Mouse (Mus musculus): ENCODE measurements around the gene Chst10. TPM values are rescaled to one million over a fixed set of nuclear protein-coding genes. Genes with fewer than 3 reads are reported as not detected.

The Chst10 gene
- polyA plus RNA-seq (2012; rRNA removed) (0.06 and 0.07 TPM in 2 replicates), polyA plus RNA-seq (2014; fragmentation: Nextera tagmentation; extraction: Ambion mirVana) (0.09 and 0.11 TPM in 2 replicates)

- H3K27me3 ChIP-seq (ENCODE audit: control insufficient read depth, insufficient read depth, low read length) = peaks cover 12% of the 10 kb centered on the region
- no peak for TF ChIP-seq CTCF (IDR thresholded peaks at IDR 0.05; ENCODE audit: low read depth)
- TF ChIP-seq EP300 (IDR thresholded peaks at IDR 0.05; ENCODE audit: low read depth) = no peak
- no peak within 1 kb of the TSS for H3K27ac ChIP-seq
- ATAC-seq (ENCODE audit: insufficient read depth) (no peak), DNase-seq (ENCODE audit: low read depth in 3 of 3, low spot score in 3 of 3) (no peak)
- H3K36me3 ChIP-seq (replicated peaks; ENCODE audit: control insufficient read depth, insufficient read depth, low read depth) = no peaks in the 10 kb centered on the region
- 1% methylated on average over 66 of the region's 67 CpGs for WGBS (ENCODE audit: insufficient replicate concordance)
- peak within 1 kb of the TSS; percentile 51 for H3K4me2 ChIP-seq (ENCODE audit: low read depth)
- no peaks in the 10 kb centered on the region for H3K9me3 ChIP-seq (ENCODE audit: control insufficient read depth, low read length)
- no peak within 1 kb of the TSS for H3K9ac ChIP-seq (replicated peaks)
- H3K4me1 ChIP-seq (replicated peaks; ENCODE audit: control insufficient read depth in 2 of 2, insufficient read depth in 2 of 2, low read length in 1 of 2) = no peaks in the 10 kb centered on the region
- H3K4me3 ChIP-seq (ENCODE audit: insufficient read depth in 1 of 2, low read depth in 2 of 2, low read length in 2 of 2) = peak within 1 kb of the TSS; percentile 30 to 41
These were observed at the start of gene Chst10 for GRCm38 (mm10) chr1:38897431-38898248. TSS of gene Chst10 (minus strand) at chr1:38898161.

- ATAC-seq (ENCODE audit: insufficient read depth) (no peak), DNase-seq (ENCODE audit: low read depth in 3 of 3, low spot score in 3 of 3) (no peak)
- Histone ChIP-seq H3K36me3 (replicated peaks; ENCODE audit: control insufficient read depth, insufficient read depth, low read depth) (no peaks in the 10 kb centered on the region), H3K4me2 (ENCODE audit: low read depth) (no peak overlapping the region), H3K9ac (replicated peaks) (no peak overlapping the region), H3K9me3 (ENCODE audit: control insufficient read depth, low read length) (no peaks in the 10 kb centered on the region), H3K4me1 (replicated peaks; ENCODE audit: control insufficient read depth in 2 of 2, insufficient read depth in 2 of 2, low read length in 1 of 2) (no peaks in the 10 kb centered on the region), H3K4me3 (ENCODE audit: insufficient read depth in 1 of 2, low read depth in 2 of 2, low read length in 2 of 2) (no peak overlapping the region), H3K27ac (no peak overlapping the region), H3K27me3 (ENCODE audit: control insufficient read depth, insufficient read depth, low read length) (no peaks in the 10 kb centered on the region)
- 5% methylated on average over 5 of the region's 5 CpGs for WGBS (ENCODE audit: insufficient replicate concordance)
- TF ChIP-seq CTCF (IDR thresholded peaks at IDR 0.05; ENCODE audit: low read depth) (no peak), EP300 (IDR thresholded peaks at IDR 0.05; ENCODE audit: low read depth) (no peak)
These were observed 41.6 kb upstream of the Chst10 start for GRCm38 (mm10) chr1:38939608-38940007.

- Histone ChIP-seq H3K9me3 (ENCODE audit: control insufficient read depth, low read length) (no peaks in the 10 kb centered on the region), H3K4me2 (ENCODE audit: low read depth) (no peak within 1 kb of the TSS), H3K36me3 (replicated peaks; ENCODE audit: control insufficient read depth, insufficient read depth, low read depth) (no peaks in the 10 kb centered on the region), H3K27ac (no peak within 1 kb of the TSS), H3K27me3 (ENCODE audit: control insufficient read depth, insufficient read depth, low read length) (no peaks in the 10 kb centered on the region), H3K9ac (replicated peaks) (no peak within 1 kb of the TSS), H3K4me3 (ENCODE audit: insufficient read depth in 1 of 2, low read depth in 2 of 2, low read length in 2 of 2) (no peak within 1 kb of the TSS), H3K4me1 (replicated peaks; ENCODE audit: control insufficient read depth in 2 of 2, insufficient read depth in 2 of 2, low read length in 1 of 2) (no peaks in the 10 kb centered on the region)
- DNase-seq (ENCODE audit: low read depth in 3 of 3, low spot score in 3 of 3) = no peak
- 50% methylated on average over 6 of the region's 6 CpGs for WGBS (ENCODE audit: insufficient replicate concordance)
- ATAC-seq (ENCODE audit: insufficient read depth) = no peak
- TF ChIP-seq CTCF (IDR thresholded peaks at IDR 0.05; ENCODE audit: low read depth) (no peak), EP300 (IDR thresholded peaks at IDR 0.05; ENCODE audit: low read depth) (no peak)
These were observed 40.9 kb upstream of the Chst10 start, which contains the start of gene Nms for GRCm38 (mm10) chr1:38938849-38939248. TSS of gene Nms (plus strand) at chr1:38939149.

DNA sequence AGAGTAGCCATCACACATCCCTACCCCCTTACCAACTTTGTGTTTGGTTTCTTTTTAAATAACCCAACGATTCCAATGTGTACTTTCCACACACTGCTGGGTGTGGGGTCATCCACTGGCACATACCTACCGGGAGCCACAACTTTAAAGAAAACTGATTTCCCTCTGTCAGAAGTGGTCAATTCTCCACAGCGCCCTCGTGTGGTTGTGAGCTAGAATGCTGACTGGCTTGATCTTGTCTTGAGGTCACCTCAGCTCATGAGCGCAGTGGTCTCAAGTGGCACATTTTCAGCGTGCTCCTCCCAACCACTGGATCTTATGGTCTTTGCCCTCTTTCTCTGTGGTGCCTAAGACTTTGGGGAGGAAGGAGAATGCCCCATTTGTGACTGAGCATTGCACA is 38.8 kb upstream of the Chst10 start:
- Histone ChIP-seq H3K36me3 (replicated peaks; ENCODE audit: control insufficient read depth, insufficient read depth, low read depth) (no peaks in the 10 kb centered on the region), H3K9ac (replicated peaks) (no peak overlapping the region), H3K27ac (no peak overlapping the region), H3K27me3 (ENCODE audit: control insufficient read depth, insufficient read depth, low read length) (no peaks in the 10 kb centered on the region), H3K4me2 (ENCODE audit: low read depth) (no peak overlapping the region), H3K9me3 (ENCODE audit: control insufficient read depth, low read length) (no peaks in the 10 kb centered on the region), H3K4me1 (replicated peaks; ENCODE audit: control insufficient read depth in 2 of 2, insufficient read depth in 2 of 2, low read length in 1 of 2) (no peaks in the 10 kb centered on the region), H3K4me3 (ENCODE audit: insufficient read depth in 1 of 2, low read depth in 2 of 2, low read length in 2 of 2) (no peak overlapping the region)
- WGBS (ENCODE audit: insufficient replicate concordance) = 25% methylated on average over 6 of the region's 6 CpGs
- ATAC-seq (ENCODE audit: insufficient read depth) (no peak), DNase-seq (ENCODE audit: low read depth in 3 of 3, low spot score in 3 of 3) (peak; percentile 2 to 5 (median 3))
- TF ChIP-seq CTCF (IDR thresholded peaks at IDR 0.05; ENCODE audit: low read depth) = peak; percentile 81
- TF ChIP-seq EP300 (IDR thresholded peaks at IDR 0.05; ENCODE audit: low read depth) = no peak

DNA sequence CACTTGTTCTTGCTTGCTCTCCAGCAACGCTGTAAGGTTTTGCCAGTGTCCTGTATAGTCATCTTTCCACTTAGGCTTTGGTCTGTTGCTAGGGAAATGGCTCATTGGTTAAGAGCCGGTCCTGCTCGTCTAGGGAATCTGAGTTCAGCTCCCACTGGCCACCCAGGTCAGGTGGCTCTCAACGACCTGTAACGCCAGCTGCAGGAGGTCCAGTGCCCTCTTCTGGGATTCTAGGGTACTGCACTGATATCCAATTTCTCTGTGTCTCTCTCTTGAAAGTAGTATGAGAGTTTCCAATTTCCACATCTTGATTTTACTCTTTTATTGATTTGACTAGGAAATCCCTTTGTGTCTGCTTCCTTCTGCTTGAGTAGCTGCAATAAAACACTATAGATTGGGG is 36.7 kb upstream of the Chst10 start:
- DNase-seq (ENCODE audit: low read depth in 3 of 3, low spot score in 3 of 3) (no peak), ATAC-seq (ENCODE audit: insufficient read depth) (no peak)
- no peak overlapping the region for H3K4me3 ChIP-seq (ENCODE audit: insufficient read depth in 1 of 2, low read depth in 2 of 2, low read length in 2 of 2)
- H3K27me3 ChIP-seq (ENCODE audit: control insufficient read depth, insufficient read depth, low read length) = no peaks in the 10 kb centered on the region
- TF ChIP-seq EP300 (IDR thresholded peaks at IDR 0.05; ENCODE audit: low read depth) = no peak
- TF ChIP-seq CTCF (IDR thresholded peaks at IDR 0.05; ENCODE audit: low read depth) = peak; percentile 60
- H3K36me3 ChIP-seq (replicated peaks; ENCODE audit: control insufficient read depth, insufficient read depth, low read depth) = no peaks in the 10 kb centered on the region
- H3K4me1 ChIP-seq (replicated peaks; ENCODE audit: control insufficient read depth in 2 of 2, insufficient read depth in 2 of 2, low read length in 1 of 2) = no peaks in the 10 kb centered on the region
- 19% methylated on average over 5 of the region's 5 CpGs for WGBS (ENCODE audit: insufficient replicate concordance)
- no peak overlapping the region for H3K9ac ChIP-seq (replicated peaks)
- no peak overlapping the region for H3K4me2 ChIP-seq (ENCODE audit: low read depth)
- no peak overlapping the region for H3K27ac ChIP-seq
- H3K9me3 ChIP-seq (ENCODE audit: control insufficient read depth, low read length) = no peaks in the 10 kb centered on the region

All from liver, embryonic 14.5 days (tissue).